Mouse (Mus musculus): Measurements from ENCODE around the gene Tex12. TPM values are rescaled to one million over a fixed set of nuclear protein-coding genes. Genes with fewer than 3 reads are reported as not detected.

Tex12 gene
- polyA plus RNA-seq, 1 experiment from 2014 or later = 0.28 TPM

DNA sequence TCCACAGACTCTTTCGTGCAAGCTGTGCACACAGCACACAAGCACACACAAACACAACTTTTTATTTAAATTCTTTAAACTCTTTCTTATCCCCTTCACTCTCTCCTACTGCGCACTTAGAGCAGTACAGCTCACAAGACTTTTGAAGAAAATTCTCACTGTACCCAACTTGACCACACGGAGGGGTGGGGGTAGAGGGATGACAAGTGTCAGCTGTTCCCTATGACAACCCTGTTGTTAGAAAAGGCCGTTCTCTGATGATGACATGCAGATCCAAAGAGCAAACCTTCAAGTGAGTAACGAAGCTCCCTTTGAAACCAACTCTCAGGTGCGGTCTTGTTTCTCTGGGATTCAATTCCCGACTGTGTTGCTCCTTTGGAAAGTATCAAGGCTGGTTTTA lies 33.3 kb downstream of the Tex12 start:
- peak; percentile 13; the same call in 1 of the 2 replicates for ATAC-seq
- Histone ChIP-seq H3K27me3 (ENCODE audit: control insufficient read depth, insufficient read depth, low read depth, low read length) (no peaks in the 10 kb centered on the region), H3K27ac (ENCODE audit: low read length) (peak overlapping the region; percentile 84; the same call in 1 of the 2 replicates), H3K36me3 (ENCODE audit: control insufficient read depth, insufficient read depth, low read length) (no peaks in the 10 kb centered on the region), H3K4me2 (ENCODE audit: low read length) (peak overlapping the region; percentile 60), H3K9me3 (replicated peaks; ENCODE audit: control insufficient read depth, low read length, poor library complexity, severe bottlenecking) (no peaks in the 10 kb centered on the region), H3K4me3 (ENCODE audit: low read depth, low read length) (peak overlapping the region; percentile 69), H3K4me1 (ENCODE audit: control insufficient read depth, insufficient read depth, low read length) (peaks cover 13% of the 10 kb centered on the region), H3K9ac (ENCODE audit: low read depth, low read length) (peak overlapping the region; percentile 77)
- 47% methylated on average over 7 of the region's 7 CpGs for WGBS

DNA sequence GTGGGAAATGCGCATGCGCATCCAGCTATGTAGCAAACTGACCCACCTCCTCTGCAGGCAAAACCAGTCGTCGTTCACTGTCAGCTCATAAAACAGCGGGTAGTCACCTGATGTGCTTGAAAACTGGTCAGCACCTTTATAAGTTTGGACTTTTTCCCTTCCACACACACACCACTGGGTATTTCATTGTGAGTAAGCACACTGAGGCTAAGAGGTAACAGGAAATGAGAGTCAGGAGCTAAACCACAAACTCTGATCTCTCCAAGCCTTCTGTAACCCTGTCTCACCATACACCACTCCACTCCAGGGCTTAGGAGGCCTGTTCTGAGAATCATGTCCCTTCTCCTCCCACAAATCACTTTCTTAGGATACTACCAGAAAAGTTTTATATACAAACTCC lies 35.5 kb downstream of the Tex12 start:
- Histone ChIP-seq H3K27me3 (ENCODE audit: control insufficient read depth, insufficient read depth, low read depth, low read length) (no peaks in the 10 kb centered on the region), H3K4me2 (ENCODE audit: low read length) (no peak overlapping the region), H3K4me3 (ENCODE audit: low read depth, low read length) (no peak overlapping the region), H3K4me1 (ENCODE audit: control insufficient read depth, insufficient read depth, low read length) (peaks cover 13% of the 10 kb centered on the region), H3K9me3 (replicated peaks; ENCODE audit: control insufficient read depth, low read length, poor library complexity, severe bottlenecking) (no peaks in the 10 kb centered on the region), H3K27ac (ENCODE audit: low read length) (no peak overlapping the region), H3K36me3 (ENCODE audit: control insufficient read depth, insufficient read depth, low read length) (no peaks in the 10 kb centered on the region), H3K9ac (ENCODE audit: low read depth, low read length) (no peak overlapping the region)
- WGBS = 92% methylated on average over 5 of the region's 5 CpGs
- no peak for ATAC-seq

DNA sequence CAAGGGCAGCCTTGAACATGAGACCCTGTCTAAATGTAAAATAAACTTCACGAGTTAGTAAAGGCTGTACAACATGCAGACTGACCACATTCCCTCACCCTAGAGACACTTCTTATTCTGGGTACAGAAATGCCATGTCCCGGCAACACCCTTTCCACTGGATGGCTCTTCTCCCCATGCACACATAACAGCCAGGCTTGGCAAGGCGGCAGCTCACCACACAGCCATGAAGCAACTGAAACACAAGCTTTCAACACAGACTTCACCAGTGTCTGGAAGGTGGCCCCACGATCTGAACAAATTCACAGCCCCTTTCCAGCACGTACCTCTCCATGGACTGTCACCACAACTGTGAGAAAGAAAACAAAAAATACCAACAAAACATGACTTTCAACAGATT lies 36.2 kb downstream of the Tex12 start:
- Histone ChIP-seq H3K27me3 (ENCODE audit: control insufficient read depth, insufficient read depth, low read depth, low read length) (no peaks in the 10 kb centered on the region), H3K9ac (ENCODE audit: low read depth, low read length) (no peak overlapping the region), H3K4me3 (ENCODE audit: low read depth, low read length) (no peak overlapping the region), H3K4me2 (ENCODE audit: low read length) (no peak overlapping the region), H3K9me3 (replicated peaks; ENCODE audit: control insufficient read depth, low read length, poor library complexity, severe bottlenecking) (no peaks in the 10 kb centered on the region), H3K27ac (ENCODE audit: low read length) (no peak overlapping the region), H3K4me1 (ENCODE audit: control insufficient read depth, insufficient read depth, low read length) (peaks cover 13% of the 10 kb centered on the region), H3K36me3 (ENCODE audit: control insufficient read depth, insufficient read depth, low read length) (no peaks in the 10 kb centered on the region)
- WGBS = 96% methylated on average over 5 of the region's 5 CpGs
- ATAC-seq = no peak

DNA sequence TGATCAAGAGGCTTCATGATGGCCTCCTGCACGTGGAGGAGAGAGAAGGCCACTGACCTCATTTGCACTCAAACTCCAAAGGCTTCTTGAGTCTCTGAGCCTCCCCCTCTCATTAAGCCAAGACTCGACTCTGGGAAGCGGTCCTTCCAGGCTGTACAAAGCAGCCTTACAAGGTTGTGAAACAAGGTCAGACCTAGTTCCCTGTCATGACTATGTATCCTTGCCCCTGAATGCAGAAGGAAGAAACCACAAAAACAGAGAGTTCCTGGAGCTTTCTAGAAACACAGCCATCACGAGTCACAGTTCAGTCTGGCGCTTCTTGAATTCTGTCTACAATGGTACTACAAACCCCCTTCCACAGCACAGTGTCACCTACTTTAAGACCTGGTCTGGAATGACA lies 38.6 kb downstream of the Tex12 start:
- H3K4me2 ChIP-seq (ENCODE audit: low read length) = no peak overlapping the region
- ATAC-seq = no peak
- no peaks in the 10 kb centered on the region for H3K27me3 ChIP-seq (ENCODE audit: control insufficient read depth, insufficient read depth, low read depth, low read length)
- H3K36me3 ChIP-seq (ENCODE audit: control insufficient read depth, insufficient read depth, low read length) = no peaks in the 10 kb centered on the region
- peaks cover 9% of the 10 kb centered on the region for H3K4me1 ChIP-seq (ENCODE audit: control insufficient read depth, insufficient read depth, low read length)
- no peaks in the 10 kb centered on the region for H3K9me3 ChIP-seq (replicated peaks; ENCODE audit: control insufficient read depth, low read length, poor library complexity, severe bottlenecking)
- 86% methylated on average over 5 of the region's 5 CpGs for WGBS
- H3K4me3 ChIP-seq (ENCODE audit: low read depth, low read length) = no peak overlapping the region
- H3K27ac ChIP-seq (ENCODE audit: low read length) = no peak overlapping the region
- H3K9ac ChIP-seq (ENCODE audit: low read depth, low read length) = 0 out of 2 replicates have a peak overlapping the region, but pooled peaks have one; percentile 27

- ATAC-seq = no peak
- no peak overlapping the region for H3K27ac ChIP-seq (ENCODE audit: low read length)
- no peak overlapping the region for H3K9ac ChIP-seq (ENCODE audit: low read depth, low read length)
- no peaks in the 10 kb centered on the region for H3K9me3 ChIP-seq (replicated peaks; ENCODE audit: control insufficient read depth, low read length, poor library complexity, severe bottlenecking)
- no peak overlapping the region for H3K4me3 ChIP-seq (ENCODE audit: low read depth, low read length)
- H3K4me1 ChIP-seq (ENCODE audit: control insufficient read depth, insufficient read depth, low read length) = no peaks in the 10 kb centered on the region
- no peaks in the 10 kb centered on the region for H3K27me3 ChIP-seq (ENCODE audit: control insufficient read depth, insufficient read depth, low read depth, low read length)
- WGBS = 65% methylated on average over 2 of the region's 2 CpGs
- H3K36me3 ChIP-seq (ENCODE audit: control insufficient read depth, insufficient read depth, low read length) = no peaks in the 10 kb centered on the region
- H3K4me2 ChIP-seq (ENCODE audit: low read length) = no peak overlapping the region
Measured at GRCm38 (mm10) chr9:50521562-50521961, 39.6 kb downstream of the Tex12 start.

GRCm38 (mm10) chr9:50520748-50521147 lies 40.4 kb downstream of the Tex12 start:
- 86% methylated on average over 6 of the region's 6 CpGs for WGBS
- Histone ChIP-seq H3K9me3 (replicated peaks; ENCODE audit: control insufficient read depth, low read length, poor library complexity, severe bottlenecking) (no peaks in the 10 kb centered on the region), H3K9ac (ENCODE audit: low read depth, low read length) (no peak overlapping the region), H3K36me3 (ENCODE audit: control insufficient read depth, insufficient read depth, low read length) (no peaks in the 10 kb centered on the region), H3K27ac (ENCODE audit: low read length) (no peak overlapping the region), H3K4me2 (ENCODE audit: low read length) (no peak overlapping the region), H3K27me3 (ENCODE audit: control insufficient read depth, insufficient read depth, low read depth, low read length) (no peaks in the 10 kb centered on the region), H3K4me3 (ENCODE audit: low read depth, low read length) (no peak overlapping the region), H3K4me1 (ENCODE audit: control insufficient read depth, insufficient read depth, low read length) (no peaks in the 10 kb centered on the region)
- ATAC-seq = no peak

- no peaks in the 10 kb centered on the region for H3K27me3 ChIP-seq (ENCODE audit: control insufficient read depth, insufficient read depth, low read depth, low read length)
- no peaks in the 10 kb centered on the region for H3K36me3 ChIP-seq (ENCODE audit: control insufficient read depth, insufficient read depth, low read length)
- no peak overlapping the region for H3K4me2 ChIP-seq (ENCODE audit: low read length)
- 10% methylated on average over 2 of the region's 2 CpGs for WGBS
- no peaks in the 10 kb centered on the region for H3K9me3 ChIP-seq (replicated peaks; ENCODE audit: control insufficient read depth, low read length, poor library complexity, severe bottlenecking)
- no peak overlapping the region for H3K9ac ChIP-seq (ENCODE audit: low read depth, low read length)
- no peaks in the 10 kb centered on the region for H3K4me1 ChIP-seq (ENCODE audit: control insufficient read depth, insufficient read depth, low read length)
- no peak for ATAC-seq
- H3K27ac ChIP-seq (ENCODE audit: low read length) = no peak overlapping the region
- H3K4me3 ChIP-seq (ENCODE audit: low read depth, low read length) = no peak overlapping the region
Measured at GRCm38 (mm10) chr9:50518781-50519180, 42.3 kb downstream of the Tex12 start.

GRCm38 (mm10) chr9:50515462-50515861 lies 45.7 kb downstream of the Tex12 start:
- H3K4me2 ChIP-seq (ENCODE audit: low read length) = no peak overlapping the region
- no peaks in the 10 kb centered on the region for H3K9me3 ChIP-seq (replicated peaks; ENCODE audit: control insufficient read depth, low read length, poor library complexity, severe bottlenecking)
- H3K36me3 ChIP-seq (ENCODE audit: control insufficient read depth, insufficient read depth, low read length) = no peaks in the 10 kb centered on the region
- no peak for ATAC-seq
- H3K9ac ChIP-seq (ENCODE audit: low read depth, low read length) = no peak overlapping the region
- 84% methylated on average over 5 of the region's 5 CpGs for WGBS
- H3K27me3 ChIP-seq (ENCODE audit: control insufficient read depth, insufficient read depth, low read depth, low read length) = no peaks in the 10 kb centered on the region
- no peaks in the 10 kb centered on the region for H3K4me1 ChIP-seq (ENCODE audit: control insufficient read depth, insufficient read depth, low read length)
- H3K4me3 ChIP-seq (ENCODE audit: low read depth, low read length) = no peak overlapping the region
- H3K27ac ChIP-seq (ENCODE audit: low read length) = no peak overlapping the region

DNA sequence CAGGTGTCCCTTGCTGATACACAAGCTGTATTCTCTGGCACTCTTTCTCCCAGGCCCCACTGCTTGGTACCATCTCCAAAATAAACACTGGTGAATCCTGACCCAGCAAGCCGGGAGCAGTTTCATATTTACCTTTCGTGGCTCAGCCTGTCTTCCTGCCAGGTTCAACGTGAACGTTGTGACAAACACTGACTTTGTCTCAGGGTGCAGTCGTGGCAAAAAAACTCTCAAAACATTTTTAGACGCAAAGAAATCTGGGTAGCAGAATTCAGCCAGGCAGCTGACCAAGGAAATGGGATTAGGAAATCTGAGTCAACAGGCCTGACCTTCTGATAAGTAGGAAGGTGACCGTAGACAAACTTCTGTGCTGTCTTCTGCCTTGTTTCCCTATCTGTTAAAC lies 53.6 kb downstream of the Tex12 start:
- no peaks in the 10 kb centered on the region for H3K9me3 ChIP-seq (replicated peaks; ENCODE audit: control insufficient read depth, low read length, poor library complexity, severe bottlenecking)
- no peak overlapping the region for H3K9ac ChIP-seq (ENCODE audit: low read depth, low read length)
- 75% methylated on average over 7 of the region's 7 CpGs for WGBS
- no peaks in the 10 kb centered on the region for H3K36me3 ChIP-seq (ENCODE audit: control insufficient read depth, insufficient read depth, low read length)
- H3K4me3 ChIP-seq (ENCODE audit: low read depth, low read length) = no peak overlapping the region
- H3K4me2 ChIP-seq (ENCODE audit: low read length) = no peak overlapping the region
- ATAC-seq = no peak
- H3K4me1 ChIP-seq (ENCODE audit: control insufficient read depth, insufficient read depth, low read length) = no peaks in the 10 kb centered on the region
- H3K27ac ChIP-seq (ENCODE audit: low read length) = no peak overlapping the region
- H3K27me3 ChIP-seq (ENCODE audit: control insufficient read depth, insufficient read depth, low read depth, low read length) = no peaks in the 10 kb centered on the region
